Mouse (Mus musculus) liver, embryonic 11.5 days (tissue): ENCODE measurements at regions not wholly inside any gene's neighbourhood (a gene's known extent, or its start where the extent isn't known, plus 50 kb on each side); places are given as distances from the start of the nearest gene placed in this dataset.

ENCODE experiments used
- ATAC-seq: fragments of 200-750 bp; cut with Nextera tagmentation; replicated peaks from 2 replicates; pipeline ENCODE4 v1.8.0; 2017; ENCODE audit warnings: moderate number of reproducible peaks, mild to moderate bottlenecking, moderate TSS enrichment, moderate library complexity; ENCODE audit not compliant: low FRiP score
- DNase-seq: peaks from one replicate; pipeline ENCODE4 v3.0.0-alpha.2; 2017; ENCODE audit warnings: low spot score
- H3K27ac ChIP-seq: fragments of 300-500 bp; sonication (generic); 2 replicates; pipeline ENCODE4 v1.5.1; 2014; ENCODE audit warnings: mild to moderate bottlenecking, low read depth, low read length, control low read depth
- H3K27me3 ChIP-seq: fragments of 300-500 bp; sonication (generic); replicated peaks from 2 replicates; pipeline ENCODE4 v1.6.1; 2014; ENCODE audit warnings: low read length, mixed read lengths; ENCODE audit not compliant: control insufficient read depth, insufficient read depth
- H3K36me3 ChIP-seq: fragments of 300-500 bp; sonication (generic); 2 replicates; pipeline ENCODE4 v1.6.1; 2014; ENCODE audit warnings: mild to moderate bottlenecking, low read length, moderate library complexity, mixed read lengths; ENCODE audit not compliant: control insufficient read depth, insufficient read depth
- H3K4me1 ChIP-seq: fragments of 300-500 bp; sonication (generic); replicated peaks from 2 replicates; pipeline ENCODE4 v1.6.1; 2014; ENCODE audit warnings: low read length, mixed read lengths; ENCODE audit not compliant: control insufficient read depth, insufficient read depth
- H3K4me2 ChIP-seq: fragments of 300-500 bp; sonication (generic); 2 replicates; pipeline ENCODE4 v1.6.1; 2014; ENCODE audit warnings: mild to moderate bottlenecking, control low read depth, moderate library complexity
- H3K4me3 ChIP-seq: fragments of 300-500 bp; sonication (generic); 2 replicates; pipeline ENCODE4 v1.5.1; 2014; ENCODE audit warnings: low read depth, low read length, control low read depth
- H3K9ac ChIP-seq: fragments of 300-500 bp; sonication (generic); 2 replicates; pipeline ENCODE4 v1.6.1; 2014; ENCODE audit warnings: low read depth, low read length, control low read depth
- H3K9me3 ChIP-seq: fragments of 300-500 bp; sonication (generic); 2 replicates; pipeline ENCODE4 v1.6.1; 2016; ENCODE audit warnings: low read length, inconsistent platforms, mixed read lengths; ENCODE audit not compliant: control insufficient read depth
- WGBS: fragments of 180-500 bp; shearing (Covaris S2); extraction: QIAGEN DNeasy Blood & Tissue Kit; methylation state at CpG from one replicate; pipeline ENCODE4 v1.1.7; 2014; 5-methylcytosine and 5-hydroxymethylcytosine counted together

DNA sequence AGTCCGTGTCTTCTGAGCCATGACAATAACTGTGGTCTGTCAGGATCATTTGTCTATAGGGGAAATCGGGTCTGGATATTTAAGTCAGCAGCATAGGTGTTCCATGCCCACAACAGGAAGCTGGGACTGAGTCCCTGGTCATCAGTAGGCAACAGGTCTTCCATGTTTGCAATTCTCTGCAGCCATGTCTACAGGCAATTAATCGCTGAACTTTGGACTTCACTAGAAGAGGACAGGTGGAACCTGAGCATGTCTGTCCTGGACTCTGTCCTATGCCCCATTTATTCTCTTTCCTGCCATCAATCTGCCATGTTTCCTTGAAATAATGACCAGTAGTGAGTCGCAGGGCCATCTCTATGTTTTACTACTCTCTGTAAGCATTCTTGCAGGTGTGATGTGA is 54.9 kb downstream of the Cyp2d40 start:
- no peak overlapping the region for H3K4me2 ChIP-seq
- no peak for DNase-seq
- 77% methylated on average over 4 of the region's 4 CpGs for WGBS

DNA sequence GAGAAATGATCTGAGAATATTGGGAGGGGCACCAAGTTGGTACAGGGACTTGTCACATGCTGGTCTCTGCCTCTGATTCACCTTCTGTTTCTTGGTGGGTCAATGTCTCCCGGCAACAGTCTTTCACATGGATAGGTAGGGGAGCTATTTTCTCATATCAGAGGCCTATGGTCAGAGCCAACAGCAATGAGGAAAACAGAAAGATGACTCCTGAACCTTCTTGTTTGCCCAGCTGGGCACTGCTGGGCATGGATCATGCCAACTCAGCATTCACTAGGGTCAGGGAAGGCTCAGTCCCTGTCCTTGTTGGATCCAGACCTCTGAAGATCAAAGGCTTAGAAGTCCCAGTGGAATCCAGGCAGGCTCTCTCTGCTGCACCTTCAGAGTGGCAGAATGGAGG is 56.1 kb downstream of the Cyp2d40 start:
- Histone ChIP-seq H3K27me3 (no peaks in the 10 kb centered on the region), H3K9me3 (no peaks in the 10 kb centered on the region), H3K27ac (no peak overlapping the region), H3K4me2 (no peak overlapping the region), H3K36me3 (no peaks in the 10 kb centered on the region), H3K4me1 (no peaks in the 10 kb centered on the region), H3K9ac (no peak overlapping the region), H3K4me3 (no peak overlapping the region)
- WGBS: 64% methylated on average over 1 of the region's 1 CpGs
- DNase-seq: no peak
- ATAC-seq: no peak

More for the DNA sequence above, 54.9 kb downstream of the Cyp2d40 start:
- no peak overlapping the region for H3K4me3 ChIP-seq
- H3K27ac ChIP-seq: no peak overlapping the region
- no peak for ATAC-seq
- no peaks in the 10 kb centered on the region for H3K36me3 ChIP-seq
- no peak overlapping the region for H3K9ac ChIP-seq
- no peaks in the 10 kb centered on the region for H3K4me1 ChIP-seq
- no peaks in the 10 kb centered on the region for H3K9me3 ChIP-seq
- H3K27me3 ChIP-seq: no peaks in the 10 kb centered on the region

GRCm38 (mm10) chr15:82707221-82707620 is 56.8 kb downstream of the Cyp2d40 start:
- H3K36me3 ChIP-seq: no peaks in the 10 kb centered on the region
- no peak for ATAC-seq
- H3K27ac ChIP-seq: no peak overlapping the region
- no peak overlapping the region for H3K4me3 ChIP-seq
- H3K9me3 ChIP-seq: no peaks in the 10 kb centered on the region
- H3K4me2 ChIP-seq: no peak overlapping the region
- WGBS: 82% methylated on average over 3 of the region's 3 CpGs
- H3K4me1 ChIP-seq: no peaks in the 10 kb centered on the region
- peak; percentile 1 for DNase-seq
- H3K27me3 ChIP-seq: no peaks in the 10 kb centered on the region
- H3K9ac ChIP-seq: no peak overlapping the region

DNA sequence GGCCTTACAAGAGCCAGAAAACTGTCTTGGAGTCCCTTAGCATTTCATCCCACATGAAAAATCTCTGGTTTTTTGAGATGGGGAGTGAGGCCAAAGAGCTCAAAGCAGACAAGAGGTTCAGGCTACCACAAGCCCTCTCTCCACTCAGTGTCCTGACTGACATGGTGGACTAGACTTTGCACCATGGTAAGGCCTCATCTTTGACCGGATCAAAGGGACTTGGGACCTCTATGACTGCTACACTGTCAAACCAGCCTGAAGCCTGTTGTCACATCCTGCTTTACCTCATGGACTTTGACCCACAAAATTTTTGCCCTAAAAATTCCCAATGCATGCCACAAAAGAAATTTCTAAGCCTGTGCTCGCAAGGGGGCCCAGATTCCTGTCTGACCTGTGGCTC is 57.3 kb downstream of the Cyp2d40 start:
- no peaks in the 10 kb centered on the region for H3K4me1 ChIP-seq
- no peaks in the 10 kb centered on the region for H3K36me3 ChIP-seq
- no peak overlapping the region for H3K4me3 ChIP-seq
- no peaks in the 10 kb centered on the region for H3K9me3 ChIP-seq
- H3K27me3 ChIP-seq: no peaks in the 10 kb centered on the region
- WGBS: 83% methylated on average over 2 of the region's 2 CpGs
- H3K4me2 ChIP-seq: no peak overlapping the region
- H3K9ac ChIP-seq: no peak overlapping the region
- no peak for DNase-seq
- ATAC-seq: no peak
- no peak overlapping the region for H3K27ac ChIP-seq

GRCm38 (mm10) chr15:82702121-82702520 is 61.9 kb downstream of the Cyp2d40 start:
- Histone ChIP-seq H3K4me1 (no peaks in the 10 kb centered on the region), H3K27me3 (no peaks in the 10 kb centered on the region), H3K27ac (no peak overlapping the region), H3K9me3 (no peaks in the 10 kb centered on the region), H3K36me3 (no peaks in the 10 kb centered on the region), H3K4me2 (no peak overlapping the region), H3K4me3 (no peak overlapping the region), H3K9ac (no peak overlapping the region)
- ATAC-seq (no peak), DNase-seq (no peak)
- 78% methylated on average over 1 of the region's 1 CpGs for WGBS

- H3K27ac ChIP-seq: no peak overlapping the region
- H3K9ac ChIP-seq: no peak overlapping the region
- no peaks in the 10 kb centered on the region for H3K9me3 ChIP-seq
- no peak for DNase-seq
- H3K4me3 ChIP-seq: no peak overlapping the region
- ATAC-seq: no peak
- no peaks in the 10 kb centered on the region for H3K36me3 ChIP-seq
- no peaks in the 10 kb centered on the region for H3K4me1 ChIP-seq
- no peaks in the 10 kb centered on the region for H3K27me3 ChIP-seq
- H3K4me2 ChIP-seq: no peak overlapping the region
Measured at GRCm38 (mm10) chr15:82695786-82696185, 68.2 kb downstream of the Cyp2d40 start.

DNA sequence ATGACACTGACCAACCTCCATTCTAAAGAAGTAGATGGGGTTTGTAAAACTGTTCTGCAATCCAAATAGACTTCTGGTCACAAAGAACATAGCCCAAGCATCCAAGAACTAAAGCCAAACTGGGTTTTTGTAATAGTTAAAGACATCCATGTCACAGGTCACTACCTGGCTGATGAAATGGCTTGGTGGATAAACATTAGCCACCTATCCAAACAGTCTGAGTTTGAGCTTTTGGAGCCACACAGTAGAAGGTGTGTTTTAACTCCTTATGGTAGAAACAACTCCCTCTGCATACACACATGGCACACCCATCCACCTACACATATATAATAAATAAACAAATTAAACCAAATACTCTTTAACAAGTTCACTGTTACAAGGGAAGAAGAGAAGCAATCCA is 68.7 kb downstream of the Cyp2d40 start:
- DNase-seq (no peak), ATAC-seq (no peak)
- Histone ChIP-seq H3K4me1 (no peaks in the 10 kb centered on the region), H3K27me3 (no peaks in the 10 kb centered on the region), H3K4me3 (no peak overlapping the region), H3K9ac (no peak overlapping the region), H3K27ac (no peak overlapping the region), H3K36me3 (no peaks in the 10 kb centered on the region), H3K9me3 (no peaks in the 10 kb centered on the region), H3K4me2 (no peak overlapping the region)

DNA sequence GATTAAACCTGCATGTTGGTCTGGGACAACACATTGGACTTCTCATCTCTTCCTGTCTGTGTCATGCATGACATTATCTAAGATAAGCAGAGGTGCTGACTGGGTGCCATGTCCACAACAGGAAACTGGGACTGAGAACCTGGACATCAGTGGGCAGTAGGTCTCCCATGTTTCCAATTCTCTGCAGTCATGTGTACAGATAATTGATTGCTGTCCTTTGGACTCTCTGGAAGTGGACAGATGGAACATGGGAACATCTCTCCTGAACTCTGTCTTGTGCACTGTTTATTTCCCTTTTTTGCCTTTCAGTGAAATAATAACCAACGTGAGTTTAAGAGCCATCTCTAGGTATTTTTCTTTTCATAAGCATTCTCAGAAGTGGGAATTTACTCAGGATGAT is 69.5 kb downstream of the Cyp2d40 start:
- H3K27ac ChIP-seq: no peak overlapping the region
- no peaks in the 10 kb centered on the region for H3K9me3 ChIP-seq
- DNase-seq (no peak), ATAC-seq (no peak)
- H3K9ac ChIP-seq: no peak overlapping the region
- WGBS: 62% methylated on average over 1 of the region's 1 CpGs
- H3K4me3 ChIP-seq: no peak overlapping the region
- H3K27me3 ChIP-seq: no peaks in the 10 kb centered on the region
- H3K36me3 ChIP-seq: no peaks in the 10 kb centered on the region
- no peak overlapping the region for H3K4me2 ChIP-seq
- H3K4me1 ChIP-seq: no peaks in the 10 kb centered on the region

- H3K27me3 ChIP-seq: no peaks in the 10 kb centered on the region
- no peak overlapping the region for H3K4me3 ChIP-seq
- ATAC-seq (no peak), DNase-seq (no peak)
- H3K9ac ChIP-seq: no peak overlapping the region
- 51% methylated on average over 4 of the region's 4 CpGs for WGBS
- no peaks in the 10 kb centered on the region for H3K4me1 ChIP-seq
- no peaks in the 10 kb centered on the region for H3K9me3 ChIP-seq
- H3K27ac ChIP-seq: no peak overlapping the region
- H3K36me3 ChIP-seq: no peaks in the 10 kb centered on the region
- H3K4me2 ChIP-seq: no peak overlapping the region
Measured at GRCm38 (mm10) chr15:82692955-82693354, 71.0 kb downstream of the Cyp2d40 start.
